Mouse (Mus musculus): ENCODE measurements around the gene Zfp36. TPM values are rescaled to one million over a fixed set of nuclear protein-coding genes. Genes with fewer than 3 reads are reported as not detected.

Gene Zfp36
- polyA plus RNA-seq, 1 experiment from 2014 or later, result 26.8 TPM

DNA sequence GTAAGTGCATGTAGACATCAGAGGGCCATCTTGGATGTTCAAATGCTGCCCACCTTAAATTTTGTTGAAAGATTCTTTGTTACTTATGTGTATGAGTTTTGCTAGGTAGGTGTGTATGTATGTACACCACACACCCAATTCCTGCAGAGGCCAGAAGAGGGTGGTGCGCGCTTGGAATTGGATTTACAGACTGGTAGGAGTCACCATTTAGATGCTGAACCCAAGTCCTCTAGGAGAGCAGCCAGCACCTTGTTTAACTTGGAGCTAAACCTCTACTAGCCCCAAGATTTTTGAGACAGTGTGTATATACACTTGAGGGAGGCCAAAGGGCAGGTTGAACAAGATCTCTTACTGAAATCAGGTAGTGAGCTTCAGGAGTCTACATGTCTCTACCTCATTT is 26.8 kb downstream of the Zfp36 start:
- Histone ChIP-seq H3K9me3 (ENCODE audit: control insufficient read depth, low read length) (no peaks in the 10 kb centered on the region), H3K27ac (ENCODE audit: low read length) (no peak overlapping the region), H3K4me3 (ENCODE audit: low read length) (no peak overlapping the region), H3K4me2 (ENCODE audit: low read depth, low read length) (no peak overlapping the region), H3K36me3 (ENCODE audit: control insufficient read depth, insufficient read depth, low read length) (peaks cover 22% of the 10 kb centered on the region), H3K27me3 (ENCODE audit: control insufficient read depth, insufficient read depth, low read depth, low read length) (no peaks in the 10 kb centered on the region), H3K9ac (ENCODE audit: low read length) (no peak overlapping the region), H3K4me1 (replicated peaks; ENCODE audit: control insufficient read depth, insufficient read depth, low read length) (peaks cover 33% of the 10 kb centered on the region)
- 95% methylated on average over 2 of the region's 2 CpGs for WGBS
- no peak for ATAC-seq (ENCODE audit: low read depth)

- peak overlapping the region; percentile 90 for H3K4me3 ChIP-seq (ENCODE audit: low read length)
- H3K27me3 ChIP-seq (ENCODE audit: control insufficient read depth, insufficient read depth, low read depth, low read length), result no peaks in the 10 kb centered on the region
- peaks cover 22% of the 10 kb centered on the region for H3K36me3 ChIP-seq (ENCODE audit: control insufficient read depth, insufficient read depth, low read length)
- H3K4me2 ChIP-seq (ENCODE audit: low read depth, low read length), result peak overlapping the region; percentile 90
- H3K9ac ChIP-seq (ENCODE audit: low read length), result peak overlapping the region; percentile 99
- WGBS, result 25% methylated on average over 4 of the region's 4 CpGs
- peaks cover 17% of the 10 kb centered on the region for H3K4me1 ChIP-seq (replicated peaks; ENCODE audit: control insufficient read depth, insufficient read depth, low read length)
- no peak for ATAC-seq (ENCODE audit: low read depth)
- H3K27ac ChIP-seq (ENCODE audit: low read length), result 0 out of 2 replicates have a peak overlapping the region, but pooled peaks have one; percentile 66
- no peaks in the 10 kb centered on the region for H3K9me3 ChIP-seq (ENCODE audit: control insufficient read depth, low read length)
These were observed 28.3 kb downstream of the Zfp36 start for GRCm38 (mm10) chr7:28351676-28352191.

DNA sequence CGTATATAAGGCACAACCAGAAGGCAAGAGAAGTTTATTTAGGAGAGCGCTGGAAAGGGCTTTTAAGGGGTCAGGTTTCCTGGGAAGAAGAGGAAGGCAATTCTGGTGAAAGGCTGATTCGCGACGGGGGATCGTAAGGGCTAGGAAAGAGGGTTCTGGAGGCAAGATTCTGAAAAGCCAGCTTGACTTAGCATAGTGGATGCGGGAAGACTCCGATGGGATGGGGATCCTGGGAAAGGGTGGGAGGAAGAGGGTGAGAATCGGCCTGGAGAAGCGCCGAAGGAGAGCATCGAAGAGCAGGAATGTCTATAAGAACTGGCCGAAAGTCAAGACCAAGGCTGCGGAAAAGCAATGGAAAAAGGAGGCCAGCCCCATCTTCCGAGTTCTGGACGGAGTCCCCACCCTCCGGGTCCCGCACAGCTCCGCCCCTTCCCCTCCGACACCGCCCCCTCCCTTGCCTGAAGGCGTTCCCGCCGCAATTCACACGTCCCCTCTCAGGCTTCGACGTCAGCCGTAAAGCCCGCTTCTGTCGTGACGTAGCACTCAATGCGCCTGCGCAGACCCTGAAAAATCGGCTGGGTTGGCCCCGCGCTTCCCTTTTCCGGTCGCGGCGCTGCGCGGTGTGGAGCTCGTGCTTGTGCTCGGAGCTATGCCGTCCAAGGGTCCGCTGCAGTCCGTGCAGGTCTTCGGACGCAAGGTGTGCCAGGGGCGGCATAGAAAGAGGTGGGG is 29.7 kb downstream of the Zfp36 start, which contains the start of gene Rps16:
Gene Rps16, plus strand, starts transcription at position 498 of the 729 bp plus-strand sequence.
- Histone ChIP-seq H3K27ac (ENCODE audit: low read length) (peak within 1 kb of the TSS; percentile 91), H3K9ac (ENCODE audit: low read length) (peak within 1 kb of the TSS; percentile 99), H3K4me3 (ENCODE audit: low read length) (peak within 1 kb of the TSS; percentile 90), H3K36me3 (ENCODE audit: control insufficient read depth, insufficient read depth, low read length) (peaks cover 22% of the 10 kb centered on the region), H3K4me2 (ENCODE audit: low read depth, low read length) (peak within 1 kb of the TSS; percentile 90), H3K27me3 (ENCODE audit: control insufficient read depth, insufficient read depth, low read depth, low read length) (no peaks in the 10 kb centered on the region), H3K4me1 (replicated peaks; ENCODE audit: control insufficient read depth, insufficient read depth, low read length) (peaks cover 15% of the 10 kb centered on the region), H3K9me3 (ENCODE audit: control insufficient read depth, low read length) (no peaks in the 10 kb centered on the region)
- under 1% methylated on average over 47 of the region's 50 CpGs for WGBS
- ATAC-seq (ENCODE audit: low read depth), result peak; percentile 96

GRCm38 (mm10) chr7:28348601-28349000 is 31.5 kb downstream of the Zfp36 start:
- peaks cover 15% of the 10 kb centered on the region for H3K4me1 ChIP-seq (replicated peaks; ENCODE audit: control insufficient read depth, insufficient read depth, low read length)
- WGBS, result 74% methylated on average over 7 of the region's 7 CpGs
- no peak overlapping the region for H3K4me2 ChIP-seq (ENCODE audit: low read depth, low read length)
- ATAC-seq (ENCODE audit: low read depth), result no peak
- H3K27me3 ChIP-seq (ENCODE audit: control insufficient read depth, insufficient read depth, low read depth, low read length), result no peaks in the 10 kb centered on the region
- H3K27ac ChIP-seq (ENCODE audit: low read length), result no peak overlapping the region
- no peak overlapping the region for H3K4me3 ChIP-seq (ENCODE audit: low read length)
- no peak overlapping the region for H3K9ac ChIP-seq (ENCODE audit: low read length)
- H3K9me3 ChIP-seq (ENCODE audit: control insufficient read depth, low read length), result no peaks in the 10 kb centered on the region
- H3K36me3 ChIP-seq (ENCODE audit: control insufficient read depth, insufficient read depth, low read length), result peaks cover 10% of the 10 kb centered on the region

DNA sequence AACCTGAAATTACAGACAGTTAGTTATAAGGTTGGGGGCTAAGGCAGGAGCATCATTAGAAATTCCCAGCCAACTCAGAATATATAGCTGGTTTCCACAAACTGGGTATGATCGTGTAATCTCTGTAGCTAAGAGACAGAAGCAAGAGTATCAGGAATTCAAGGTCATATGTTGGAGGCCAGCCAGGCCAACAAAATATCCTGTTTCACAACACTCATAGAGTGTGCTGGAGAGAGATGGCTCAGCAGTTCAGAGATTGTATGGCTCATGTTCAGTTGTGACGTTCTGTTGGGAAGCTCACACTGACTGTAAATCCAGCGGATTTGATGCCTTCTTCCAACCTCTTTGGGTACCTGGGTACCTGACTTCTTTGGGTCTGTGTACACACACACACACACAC is 32.3 kb downstream of the Zfp36 start:
- Histone ChIP-seq H3K4me3 (ENCODE audit: low read length) (no peak overlapping the region), H3K9ac (ENCODE audit: low read length) (no peak overlapping the region), H3K4me1 (replicated peaks; ENCODE audit: control insufficient read depth, insufficient read depth, low read length) (peaks cover 15% of the 10 kb centered on the region), H3K27ac (ENCODE audit: low read length) (no peak overlapping the region), H3K36me3 (ENCODE audit: control insufficient read depth, insufficient read depth, low read length) (peaks cover 3% of the 10 kb centered on the region; the same call in 1 of the 2 replicates), H3K27me3 (ENCODE audit: control insufficient read depth, insufficient read depth, low read depth, low read length) (no peaks in the 10 kb centered on the region), H3K4me2 (ENCODE audit: low read depth, low read length) (no peak overlapping the region), H3K9me3 (ENCODE audit: control insufficient read depth, low read length) (no peaks in the 10 kb centered on the region)
- no peak for ATAC-seq (ENCODE audit: low read depth)
- WGBS, result 51% methylated on average over 3 of the region's 3 CpGs

GRCm38 (mm10) chr7:28344637-28345036 is 35.4 kb downstream of the Zfp36 start:
- 2% methylated on average over 4 of the region's 4 CpGs for WGBS
- Histone ChIP-seq H3K27me3 (ENCODE audit: control insufficient read depth, insufficient read depth, low read depth, low read length) (no peaks in the 10 kb centered on the region), H3K4me2 (ENCODE audit: low read depth, low read length) (no peak overlapping the region), H3K4me1 (replicated peaks; ENCODE audit: control insufficient read depth, insufficient read depth, low read length) (peaks cover 2% of the 10 kb centered on the region), H3K4me3 (ENCODE audit: low read length) (no peak overlapping the region), H3K27ac (ENCODE audit: low read length) (no peak overlapping the region), H3K9me3 (ENCODE audit: control insufficient read depth, low read length) (no peaks in the 10 kb centered on the region), H3K36me3 (ENCODE audit: control insufficient read depth, insufficient read depth, low read length) (no peaks in the 10 kb centered on the region), H3K9ac (ENCODE audit: low read length) (no peak overlapping the region)
- no peak for ATAC-seq (ENCODE audit: low read depth)

- no peak for ATAC-seq (ENCODE audit: low read depth)
- H3K27me3 ChIP-seq (ENCODE audit: control insufficient read depth, insufficient read depth, low read depth, low read length), result no peaks in the 10 kb centered on the region
- no peak overlapping the region for H3K4me3 ChIP-seq (ENCODE audit: low read length)
- no peak overlapping the region for H3K27ac ChIP-seq (ENCODE audit: low read length)
- no peaks in the 10 kb centered on the region for H3K36me3 ChIP-seq (ENCODE audit: control insufficient read depth, insufficient read depth, low read length)
- 38% methylated on average over 7 of the region's 7 CpGs for WGBS
- no peak overlapping the region for H3K4me2 ChIP-seq (ENCODE audit: low read depth, low read length)
- H3K9ac ChIP-seq (ENCODE audit: low read length), result no peak overlapping the region
- no peaks in the 10 kb centered on the region for H3K9me3 ChIP-seq (ENCODE audit: control insufficient read depth, low read length)
- peaks cover 10% of the 10 kb centered on the region for H3K4me1 ChIP-seq (replicated peaks; ENCODE audit: control insufficient read depth, insufficient read depth, low read length)
These were observed 38.7 kb downstream of the Zfp36 start for GRCm38 (mm10) chr7:28341381-28341780.

DNA sequence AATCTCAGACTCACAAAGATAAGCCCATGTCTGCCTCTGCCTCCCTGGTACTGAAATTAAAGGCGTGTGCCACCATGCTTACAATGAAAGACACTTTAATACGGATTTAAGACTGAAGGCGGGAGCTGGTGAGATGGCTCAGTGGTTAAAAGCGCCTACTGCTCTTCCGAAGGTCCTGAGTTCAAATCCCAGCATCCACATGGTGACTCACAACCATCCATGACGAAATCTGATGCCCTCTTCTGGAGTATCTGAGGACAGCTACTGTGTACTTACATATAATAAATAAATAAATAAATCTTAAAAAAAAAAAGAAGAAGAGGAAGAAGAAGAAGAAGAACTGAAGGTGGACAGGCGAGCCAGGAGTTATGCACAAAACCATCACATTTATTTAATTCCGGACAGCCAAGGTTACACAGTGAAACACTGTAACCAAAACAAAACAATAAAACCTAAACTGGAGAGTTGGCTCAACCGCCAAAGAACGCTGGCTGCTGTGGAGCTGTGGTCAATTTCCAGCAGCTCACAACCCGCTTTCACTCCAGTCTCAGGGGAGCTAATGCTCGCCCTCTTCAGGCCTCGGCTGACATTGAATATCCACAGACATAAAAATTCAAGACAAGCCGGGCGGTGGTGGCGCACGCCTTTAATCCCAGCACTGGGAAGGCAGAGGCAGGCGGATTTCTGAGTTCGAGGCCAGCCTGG is 40.7 kb downstream of the Zfp36 start:
- H3K4me3 ChIP-seq (ENCODE audit: low read length), result peak overlapping the region; percentile 98
- peak overlapping the region; percentile 99 for H3K9ac ChIP-seq (ENCODE audit: low read length)
- H3K36me3 ChIP-seq (ENCODE audit: control insufficient read depth, insufficient read depth, low read length), result no peaks in the 10 kb centered on the region; the same call in 1 of the 2 replicates
- H3K4me2 ChIP-seq (ENCODE audit: low read depth, low read length), result peak overlapping the region; percentile 69
- no peak; the same call in 1 of the 2 replicates for ATAC-seq (ENCODE audit: low read depth)
- no peaks in the 10 kb centered on the region for H3K9me3 ChIP-seq (ENCODE audit: control insufficient read depth, low read length)
- H3K4me1 ChIP-seq (replicated peaks; ENCODE audit: control insufficient read depth, insufficient read depth, low read length), result peaks cover 10% of the 10 kb centered on the region
- 71% methylated on average over 19 of the region's 19 CpGs for WGBS
- H3K27me3 ChIP-seq (ENCODE audit: control insufficient read depth, insufficient read depth, low read depth, low read length), result no peaks in the 10 kb centered on the region
- peak overlapping the region; percentile 90 for H3K27ac ChIP-seq (ENCODE audit: low read length)
